Mouse (Mus musculus) lung, embryonic 15.5 days (tissue): ENCODE results near the gene Psmd9. TPM values are rescaled to one million over a fixed set of nuclear protein-coding genes. Genes with fewer than 3 reads are reported as not detected.
A peak's percentile ranks its signal among the peaks of the same experiment; 100 is the strongest.

Experiments used
- ATAC-seq: fragments of 200-750 bp; cut with Nextera tagmentation; 2 replicates; pipeline ENCODE4 v1.8.0; 2017; ENCODE audit warnings: moderate number of reproducible peaks, borderline replicate concordance; ENCODE audit not compliant: low FRiP score, low TSS enrichment; ENCODE audit errors: extremely low read depth
- H3K27ac ChIP-seq: fragments of 300-500 bp; sonication (generic); 2 replicates; pipeline ENCODE4 v1.5.1; 2015; ENCODE audit warnings: moderate library complexity, mild to moderate bottlenecking, inconsistent platforms
- H3K27me3 ChIP-seq: fragments of 300-500 bp; sonication (generic); 2 replicates; pipeline ENCODE4 v1.6.1; 2015; ENCODE audit warnings: inconsistent platforms
- H3K36me3 ChIP-seq: fragments of 300-500 bp; sonication (generic); 2 replicates; pipeline ENCODE4 v1.6.1; 2015; ENCODE audit warnings: inconsistent platforms
- H3K4me1 ChIP-seq: fragments of 300-500 bp; sonication (generic); 2 replicates; pipeline ENCODE4 v1.6.1; 2015; ENCODE audit warnings: inconsistent platforms
- H3K4me2 ChIP-seq: fragments of 300-500 bp; sonication (generic); 2 replicates; pipeline ENCODE4 v1.6.1; 2015; ENCODE audit warnings: inconsistent platforms, mild to moderate bottlenecking, moderate library complexity
- H3K4me3 ChIP-seq: fragments of 300-500 bp; sonication (generic); 2 replicates; pipeline ENCODE4 v1.5.1; 2015; ENCODE audit warnings: mild to moderate bottlenecking, inconsistent platforms
- H3K9ac ChIP-seq: fragments of 300-500 bp; sonication (generic); 2 replicates; pipeline ENCODE4 v1.6.1; 2015; ENCODE audit warnings: inconsistent platforms
- H3K9me3 ChIP-seq: fragments of 300-500 bp; sonication (generic); 2 replicates; pipeline ENCODE4 v1.6.1; 2016; ENCODE audit warnings: inconsistent platforms
- whole genome bisulfite sequencing: fragments of 180-500 bp; shearing (Covaris S2); methylation state at CpG from one replicate; pipeline ENCODE4 v1.1.7; 2015; 5-methylcytosine and 5-hydroxymethylcytosine counted together
- polyA plus RNA-seq: library from polyadenylated mRNA; unstranded; fragments of >200 nt; fragmentation: Nextera tagmentation; extraction: Ambion mirVana; gene quantifications from 2 replicates; pipeline ENCODE4 v1.2.1, GENCODE M21; 2015

Gene Psmd9
- polyA plus RNA-seq, 1 experiment from 2014 or later: 85.3 TPM

GRCm38 (mm10) chr5:123138953-123139721 lies 30.1 kb upstream of the Psmd9 start:
- peak overlapping the region; percentile 96 for H3K9ac ChIP-seq
- H3K36me3 ChIP-seq: no peaks in the 10 kb centered on the region
- H3K27me3 ChIP-seq: no peaks in the 10 kb centered on the region
- peak overlapping the region; percentile 99 for H3K4me2 ChIP-seq
- peak overlapping the region; percentile 100 for H3K27ac ChIP-seq
- H3K4me3 ChIP-seq: peak overlapping the region; percentile 57
- peaks cover 50% of the 10 kb centered on the region for H3K4me1 ChIP-seq
- ATAC-seq: no peak
- H3K9me3 ChIP-seq: no peaks in the 10 kb centered on the region
- 1% methylated on average over 39 of the region's 39 CpGs for WGBS

DNA sequence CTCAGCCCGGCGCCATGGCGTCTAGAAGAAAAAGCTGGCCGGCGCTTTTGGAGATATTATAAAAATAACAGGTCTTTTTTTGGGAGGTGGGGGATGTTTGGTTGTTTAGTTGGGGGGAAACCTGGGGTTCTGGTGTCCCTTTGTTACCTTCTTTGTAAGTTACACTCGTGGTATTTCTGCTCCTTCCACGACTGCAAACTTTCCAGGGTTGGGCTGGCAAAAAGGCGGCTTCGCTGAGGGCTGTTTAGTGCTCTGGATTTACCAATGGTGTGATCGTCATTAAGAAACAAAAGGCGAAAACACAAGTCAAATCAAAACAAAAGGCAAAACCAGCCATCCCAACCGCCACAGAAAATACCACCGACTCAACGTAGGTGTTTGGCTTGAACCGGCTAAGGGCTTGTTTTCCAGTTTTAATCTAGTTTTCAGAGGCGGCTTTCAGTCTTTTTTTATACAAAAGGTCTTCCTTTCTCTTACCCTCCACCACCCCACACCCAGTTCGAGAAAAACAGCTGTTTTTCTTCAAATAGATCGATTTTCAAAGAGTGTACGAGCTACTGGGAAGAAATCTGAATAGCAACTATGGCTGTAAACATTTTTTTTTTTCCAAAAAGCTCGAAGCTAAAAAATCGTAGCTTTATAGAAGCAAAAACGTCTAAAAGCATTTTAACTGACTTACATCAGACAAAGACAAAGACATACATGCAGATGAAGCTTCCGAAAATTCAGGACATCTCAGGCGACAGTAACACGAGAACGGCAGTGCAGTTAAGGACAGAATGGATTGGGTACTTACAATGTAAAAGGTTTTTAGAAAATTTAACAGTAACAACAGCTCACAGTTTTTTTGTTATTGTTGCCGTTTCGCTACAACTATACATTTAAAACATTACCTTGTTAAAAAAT lies 29.2 kb upstream of the Psmd9 start:
- Histone ChIP-seq H3K4me2 (peak overlapping the region; percentile 99), H3K4me1 (peaks cover 50% of the 10 kb centered on the region), H3K9ac (peak overlapping the region; percentile 96), H3K4me3 (peak overlapping the region; percentile 57), H3K36me3 (no peaks in the 10 kb centered on the region), H3K27ac (peak overlapping the region; percentile 100), H3K9me3 (no peaks in the 10 kb centered on the region), H3K27me3 (no peaks in the 10 kb centered on the region)
- WGBS: 1% methylated on average over 28 of the region's 28 CpGs
- no peak for ATAC-seq

- H3K27ac ChIP-seq: peak overlapping the region; percentile 100
- H3K27me3 ChIP-seq: no peaks in the 10 kb centered on the region
- peak; percentile 57 for ATAC-seq
- H3K4me3 ChIP-seq: peak overlapping the region; percentile 93
- H3K9me3 ChIP-seq: no peaks in the 10 kb centered on the region
- H3K9ac ChIP-seq: peak overlapping the region; percentile 99
- under 1% methylated on average over 31 of the region's 31 CpGs for WGBS
- H3K36me3 ChIP-seq: peaks cover 3% of the 10 kb centered on the region; the same call in 1 of the 2 replicates
- peaks cover 50% of the 10 kb centered on the region for H3K4me1 ChIP-seq
- peak overlapping the region; percentile 99 for H3K4me2 ChIP-seq
Measured at GRCm38 (mm10) chr5:123140694-123141554, 28.3 kb upstream of the Psmd9 start.

- ATAC-seq: no peak
- no peaks in the 10 kb centered on the region for H3K27me3 ChIP-seq
- peak overlapping the region; percentile 93 for H3K4me3 ChIP-seq
- no peaks in the 10 kb centered on the region for H3K9me3 ChIP-seq
- peak overlapping the region; percentile 99 for H3K9ac ChIP-seq
- peaks cover 9% of the 10 kb centered on the region for H3K36me3 ChIP-seq
- peak overlapping the region; percentile 99 for H3K4me2 ChIP-seq
- H3K27ac ChIP-seq: peak overlapping the region; percentile 100
- H3K4me1 ChIP-seq: peaks cover 43% of the 10 kb centered on the region
- WGBS: under 1% methylated on average over 25 of the region's 38 CpGs
Measured at GRCm38 (mm10) chr5:123141555-123142160, 27.6 kb upstream of the Psmd9 start.

GRCm38 (mm10) chr5:123142161-123143157 lies 26.8 kb upstream of the Psmd9 start, which contains the start of gene Setd1b:
Setd1b (plus strand) TSS chr5:123142193.
- ATAC-seq: no peak
- Histone ChIP-seq H3K9ac (peak within 1 kb of the TSS; percentile 99), H3K27ac (peak within 1 kb of the TSS; percentile 100), H3K27me3 (no peaks in the 10 kb centered on the region), H3K4me1 (peaks cover 35% of the 10 kb centered on the region), H3K36me3 (peaks cover 17% of the 10 kb centered on the region), H3K9me3 (no peaks in the 10 kb centered on the region), H3K4me3 (peak within 1 kb of the TSS; percentile 93), H3K4me2 (peak within 1 kb of the TSS; percentile 99)
- WGBS: under 1% methylated on average over 70 of the region's 103 CpGs

GRCm38 (mm10) chr5:123143251-123143970 lies 25.8 kb upstream of the Psmd9 start:
- peak overlapping the region; percentile 99 for H3K4me2 ChIP-seq
- peak overlapping the region; percentile 100 for H3K27ac ChIP-seq
- H3K9ac ChIP-seq: peak overlapping the region; percentile 99
- H3K4me1 ChIP-seq: peaks cover 32% of the 10 kb centered on the region
- H3K4me3 ChIP-seq: peak overlapping the region; percentile 93
- ATAC-seq: no peak
- H3K36me3 ChIP-seq: peaks cover 26% of the 10 kb centered on the region
- 1% methylated on average over 22 of the region's 24 CpGs for WGBS
- H3K9me3 ChIP-seq: no peaks in the 10 kb centered on the region
- no peaks in the 10 kb centered on the region for H3K27me3 ChIP-seq

DNA sequence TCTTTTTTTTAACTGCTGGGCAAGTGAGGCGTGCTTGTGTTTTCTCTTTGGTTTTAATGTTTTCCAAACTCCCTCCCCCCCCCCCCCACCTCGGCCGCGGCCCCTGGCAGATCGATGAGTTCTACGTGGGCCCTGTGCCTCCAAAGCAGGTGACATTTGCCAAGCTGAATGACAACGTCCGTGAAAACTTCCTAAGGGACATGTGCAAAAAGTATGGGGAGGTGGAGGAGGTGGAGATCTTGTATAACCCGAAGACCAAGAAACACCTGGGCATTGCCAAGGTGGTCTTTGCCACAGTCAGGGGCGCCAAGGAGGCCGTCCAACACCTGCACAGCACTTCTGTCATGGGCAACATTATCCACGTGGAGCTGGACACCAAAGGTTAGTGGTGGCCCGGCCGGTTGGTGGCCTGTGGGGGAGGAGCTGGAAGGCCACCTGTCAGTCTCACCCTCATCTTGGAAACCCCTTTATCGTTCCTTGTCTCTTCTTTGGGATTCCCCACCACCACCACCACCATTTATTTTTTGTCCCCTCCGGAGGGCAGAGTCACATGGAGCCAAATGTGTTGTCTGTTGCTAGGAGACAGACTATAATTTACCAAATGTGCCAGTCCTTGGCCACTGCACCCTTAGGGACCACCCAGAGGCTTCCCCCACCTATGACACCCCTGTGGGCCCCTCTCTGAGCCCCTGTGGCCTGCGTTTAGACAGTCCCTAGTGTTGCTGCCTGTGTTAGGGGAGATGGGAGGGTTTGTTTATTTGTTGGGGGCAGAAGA lies 25.1 kb upstream of the Psmd9 start:
- Histone ChIP-seq H3K4me3 (peak overlapping the region; percentile 93), H3K9ac (peak overlapping the region; percentile 99), H3K36me3 (peaks cover 34% of the 10 kb centered on the region), H3K4me1 (peaks cover 39% of the 10 kb centered on the region), H3K4me2 (peak overlapping the region; percentile 99), H3K27me3 (no peaks in the 10 kb centered on the region), H3K27ac (peak overlapping the region; percentile 100; the same call in 1 of the 2 replicates), H3K9me3 (no peaks in the 10 kb centered on the region)
- 4% methylated on average over 17 of the region's 17 CpGs for WGBS
- ATAC-seq: no peak

- Histone ChIP-seq H3K27ac (no peak overlapping the region), H3K9ac (peak overlapping the region; percentile 22; the same call in 1 of the 2 replicates), H3K36me3 (peaks cover 35% of the 10 kb centered on the region), H3K27me3 (no peaks in the 10 kb centered on the region), H3K4me1 (peaks cover 46% of the 10 kb centered on the region), H3K4me2 (peak overlapping the region; percentile 99), H3K9me3 (no peaks in the 10 kb centered on the region), H3K4me3 (peak overlapping the region; percentile 93)
- ATAC-seq: no peak
- 33% methylated on average over 20 of the region's 20 CpGs for WGBS
Measured at GRCm38 (mm10) chr5:123144746-123145590, 24.2 kb upstream of the Psmd9 start.
